Mouse (Mus musculus) T-cell, adult 2 months (primary cell): ENCODE measurements around the gene Cebpg.

Experiments used
- DNase-seq: peaks from one replicate; pipeline ENCODE4 v3.0.0; 2022; ENCODE audit warnings: low spot score

Cebpg gene

GRCm38 (mm10) chr7:35053161-35053560 is 3.2 kb downstream of the Cebpg start:
- no peak for DNase-seq

GRCm38 (mm10) chr7:35050540-35050939 is 5.8 kb downstream of the Cebpg start:
- DNase-seq = no peak

GRCm38 (mm10) chr7:35046091-35046490 is 10.3 kb downstream of the Cebpg start:
- no peak for DNase-seq

GRCm38 (mm10) chr7:35044719-35045118 is 11.7 kb downstream of the Cebpg start:
- no peak for DNase-seq

GRCm38 (mm10) chr7:35043266-35043817 is 13.0 kb downstream of the Cebpg start:
- DNase-seq = no peak

- no peak for DNase-seq
Measured at GRCm38 (mm10) chr7:35042759-35043217, 13.6 kb downstream of the Cebpg start.

- no peak for DNase-seq
Measured at GRCm38 (mm10) chr7:35042209-35042554, 14.2 kb downstream of the Cebpg start.

- DNase-seq = no peak
Measured at GRCm38 (mm10) chr7:35041286-35042208, 14.8 kb downstream of the Cebpg start.

- no peak for DNase-seq
Measured at GRCm38 (mm10) chr7:35040176-35040972, 16.0 kb downstream of the Cebpg start.

- no peak for DNase-seq
Measured at GRCm38 (mm10) chr7:35037408-35037807, 19.0 kb downstream of the Cebpg start.

GRCm38 (mm10) chr7:35036266-35036731 is 20.1 kb downstream of the Cebpg start:
- no peak for DNase-seq

- no peak for DNase-seq
Measured at GRCm38 (mm10) chr7:35035565-35035964, 20.8 kb downstream of the Cebpg start.

GRCm38 (mm10) chr7:35035141-35035553 is 21.2 kb downstream of the Cebpg start:
- no peak for DNase-seq

GRCm38 (mm10) chr7:35030567-35030966 is 25.8 kb downstream of the Cebpg start:
- no peak for DNase-seq

- no peak for DNase-seq
Measured at GRCm38 (mm10) chr7:35029648-35030047, 26.7 kb downstream of the Cebpg start.

- DNase-seq = no peak
Measured at GRCm38 (mm10) chr7:35029228-35029627, 27.1 kb downstream of the Cebpg start.

- no peak for DNase-seq
Measured at GRCm38 (mm10) chr7:35028559-35028958, 27.8 kb downstream of the Cebpg start.

- no peak for DNase-seq
Measured at GRCm38 (mm10) chr7:35027801-35028420, 28.5 kb downstream of the Cebpg start.

- no peak for DNase-seq
Measured at GRCm38 (mm10) chr7:35026838-35027291, 29.5 kb downstream of the Cebpg start.

GRCm38 (mm10) chr7:35026276-35026630 is 30.1 kb downstream of the Cebpg start:
- no peak for DNase-seq

GRCm38 (mm10) chr7:35025409-35026275 is 30.7 kb downstream of the Cebpg start:
- DNase-seq = peak; percentile 46
